26 mouse cellular contexts compared by ENCODE assay signal in the genomic region with DNA sequence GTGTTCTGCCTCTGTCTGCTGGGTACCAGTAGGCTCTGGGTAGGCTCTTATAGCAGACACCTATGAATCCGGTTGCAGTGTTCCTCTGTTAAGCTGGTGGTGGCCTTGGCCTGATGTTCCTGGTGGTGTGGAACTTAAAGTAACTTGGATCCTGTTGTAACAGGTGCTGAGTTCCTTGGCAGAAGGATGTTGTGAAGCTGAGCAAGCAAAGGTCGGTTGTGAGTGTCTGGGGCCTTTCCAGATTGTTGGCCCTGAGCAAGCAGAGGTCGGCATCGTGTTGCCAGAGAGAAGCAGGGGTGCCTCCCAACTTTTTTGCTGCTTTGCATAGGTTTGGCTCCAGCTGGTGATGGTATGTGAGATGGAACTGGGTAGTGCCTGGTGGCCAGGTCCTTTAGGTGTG. TPM values are rescaled to one million over a fixed set of nuclear protein-coding genes. Genes with fewer than 3 reads are reported as not detected.
A peak's percentile ranks its signal among the peaks of the same experiment; 100 is the strongest.
DNase-seq lines count a peak whose midpoint lies in the region; ATAC-seq lines count a peak whose summit lies in the region.
"Had no signal": no experiment of that assay in that cellular context is flagged by ENCODE, and none has a peak within 500 bp of the region (broad histone marks: within the 10 kb centered on the region; RNA-seq: fewer than 3 reads in every experiment).

No protein-coding gene starts in this region.

- peak; percentile 55 for DNase-seq in kidney, adult 9 months
- peak; percentile 27 for DNase-seq in gastrocnemius, postnatal 14 days
- DNase-seq in kidney, postnatal 36 days, result peak; percentile 56 to 61
- no peak for DNase-seq in cerebellum, adult 9-10 months
- DNase-seq: adrenal gland, postnatal 14 days; cerebellum, adult 11 months; cerebellum, adult 9-11 months; heart, adult 11 months; heart, postnatal 4 days; layer of hippocampus, postnatal 36 days; left cerebral cortex, postnatal 4 days; lung, embryonic 14.5 days had no signal

- peaks cover 39% of the 10 kb centered on the region for H3K4me1 ChIP-seq in heart, embryonic 13.5 days
- peaks cover 23% of the 10 kb centered on the region for H3K4me1 ChIP-seq in heart, embryonic 11.5 days (ENCODE audit: control insufficient read depth, insufficient read depth, low read length)
- peaks cover 41% of the 10 kb centered on the region for H3K4me1 ChIP-seq in kidney, embryonic 15.5 days
- peaks cover 31% of the 10 kb centered on the region for H3K4me1 ChIP-seq in liver, embryonic 12.5 days
- H3K4me1 ChIP-seq: midbrain, embryonic 15.5 days had no signal

- no peaks in the 10 kb centered on the region for H3K36me3 ChIP-seq in heart, embryonic 13.5 days
- H3K36me3 ChIP-seq in heart, embryonic 11.5 days (ENCODE audit: control insufficient read depth, insufficient read depth, low read length), result no peaks in the 10 kb centered on the region
- H3K36me3 ChIP-seq in kidney, embryonic 15.5 days, result no peaks in the 10 kb centered on the region
- peaks cover 12% of the 10 kb centered on the region for H3K36me3 ChIP-seq in liver, embryonic 12.5 days
- H3K36me3 ChIP-seq: hindbrain, embryonic 13.5 days; liver, embryonic 15.5 days; midbrain, embryonic 15.5 days; neural tube, embryonic 12.5 days; stomach, embryonic 15.5 days had no signal

- WGBS in heart, embryonic 13.5 days, result 73% methylated on average over 4 of the region's 4 CpGs
- 76% methylated on average over 4 of the region's 4 CpGs for WGBS in heart, embryonic 11.5 days (ENCODE audit: insufficient replicate concordance)
- WGBS in kidney, embryonic 15.5 days, result 52% methylated on average over 4 of the region's 4 CpGs
- 70% methylated on average over 4 of the region's 4 CpGs for WGBS in liver, embryonic 12.5 days (ENCODE audit: insufficient replicate concordance)

- H3K27me3 ChIP-seq in heart, embryonic 13.5 days (replicated peaks), result no peaks in the 10 kb centered on the region
- H3K27me3 ChIP-seq in heart, embryonic 11.5 days (ENCODE audit: control insufficient read depth, insufficient read depth, low read length), result no peaks in the 10 kb centered on the region
- H3K27me3 ChIP-seq in kidney, embryonic 15.5 days, result no peaks in the 10 kb centered on the region
- no peaks in the 10 kb centered on the region for H3K27me3 ChIP-seq in liver, embryonic 12.5 days (replicated peaks)
- H3K27me3 ChIP-seq: forebrain, embryonic 13.5 days; hindbrain, embryonic 13.5 days; liver, embryonic 15.5 days; midbrain, embryonic 15.5 days; neural tube, embryonic 12.5 days; stomach, embryonic 15.5 days had no signal

- no peak overlapping the region for H3K4me3 ChIP-seq in heart, embryonic 13.5 days
- no peak overlapping the region for H3K4me3 ChIP-seq in heart, embryonic 11.5 days (ENCODE audit: low read depth, low read length)
- H3K4me3 ChIP-seq in kidney, embryonic 15.5 days (replicated peaks), result no peak overlapping the region
- H3K4me3 ChIP-seq in liver, embryonic 12.5 days, result no peak overlapping the region
- H3K4me3 ChIP-seq: forebrain, embryonic 13.5 days; heart, embryonic 10.5 days; hindbrain, embryonic 13.5 days; liver, embryonic 15.5 days; midbrain, embryonic 10.5 days; midbrain, embryonic 15.5 days; neural tube, embryonic 12.5 days; stomach, embryonic 15.5 days had no signal

- intact Hi-C loops in gastrocnemius, postnatal 14 days (cut with DNase I; ENCODE audit: low total_unique reads), result no loop called here

- H3K9ac ChIP-seq in heart, embryonic 13.5 days, result peak overlapping the region; percentile 21
- H3K9ac ChIP-seq in heart, embryonic 11.5 days (ENCODE audit: low read depth, low read length), result no peak overlapping the region
- no peak overlapping the region for H3K9ac ChIP-seq in kidney, embryonic 15.5 days
- no peak overlapping the region for H3K9ac ChIP-seq in liver, embryonic 12.5 days
- H3K9ac ChIP-seq: forebrain, embryonic 13.5 days; hindbrain, embryonic 13.5 days; liver, embryonic 15.5 days; lung, embryonic 14.5 days; midbrain, embryonic 15.5 days; neural tube, embryonic 12.5 days; stomach, embryonic 15.5 days had no signal

- no peak for ATAC-seq in heart, embryonic 13.5 days (ENCODE audit: extremely low read depth, insufficient number of reproducible peaks, low FRiP score, low TSS enrichment)
- no peak for ATAC-seq in heart, embryonic 11.5 days (replicated peaks; ENCODE audit: insufficient number of reproducible peaks, low FRiP score, low TSS enrichment)
- no peak for ATAC-seq in kidney, embryonic 15.5 days (replicated peaks; ENCODE audit: low FRiP score)
- ATAC-seq in liver, embryonic 12.5 days, result no peak
- ATAC-seq: CD4-positive, CD25-positive, alpha-beta regulatory T cell, adult 4 months; forebrain, embryonic 13.5 days; intestine, postnatal 0 days; midbrain, embryonic 15.5 days had no signal

- no peaks in the 10 kb centered on the region for H3K9me3 ChIP-seq in heart, embryonic 13.5 days
- H3K9me3 ChIP-seq in heart, embryonic 11.5 days (replicated peaks; ENCODE audit: control insufficient read depth, low read length), result no peaks in the 10 kb centered on the region
- H3K9me3 ChIP-seq in kidney, embryonic 15.5 days (replicated peaks), result no peaks in the 10 kb centered on the region
- H3K9me3 ChIP-seq in liver, embryonic 12.5 days (replicated peaks), result no peaks in the 10 kb centered on the region
- H3K9me3 ChIP-seq: forebrain, embryonic 13.5 days; heart, embryonic 10.5 days; hindbrain, embryonic 13.5 days; liver, embryonic 15.5 days; midbrain, embryonic 10.5 days; midbrain, embryonic 15.5 days; neural tube, embryonic 12.5 days; stomach, embryonic 15.5 days had no signal

- H3K4me2 ChIP-seq in heart, embryonic 13.5 days, result no peak overlapping the region
- no peak overlapping the region for H3K4me2 ChIP-seq in heart, embryonic 11.5 days
- H3K4me2 ChIP-seq in kidney, embryonic 15.5 days, result no peak overlapping the region
- H3K4me2 ChIP-seq in liver, embryonic 12.5 days, result no peak overlapping the region
- H3K4me2 ChIP-seq: forebrain, embryonic 13.5 days; hindbrain, embryonic 13.5 days; liver, embryonic 15.5 days; lung, embryonic 14.5 days; midbrain, embryonic 15.5 days; neural tube, embryonic 12.5 days; stomach, embryonic 15.5 days had no signal

- no peak overlapping the region for H3K27ac ChIP-seq in heart, embryonic 13.5 days (replicated peaks)
- H3K27ac ChIP-seq in heart, embryonic 11.5 days (ENCODE audit: low read depth, low read length), result no peak overlapping the region
- H3K27ac ChIP-seq in kidney, embryonic 15.5 days, result no peak overlapping the region
- H3K27ac ChIP-seq in liver, embryonic 12.5 days, result no peak overlapping the region
- H3K27ac ChIP-seq: forebrain, embryonic 13.5 days; heart, embryonic 10.5 days; hindbrain, embryonic 13.5 days; liver, embryonic 15.5 days; midbrain, embryonic 10.5 days; midbrain, embryonic 15.5 days; neural tube, embryonic 12.5 days; stomach, embryonic 15.5 days had no signal

RNA-seq across cellular contexts. Expression of a gene that starts 21.7 kb away (rescaled TPM):
- 7.0 and 7.1 TPM in 2 replicates for polyA plus RNA-seq in heart, embryonic 13.5 days (2015; fragmentation: Nextera tagmentation; extraction: Ambion mirVana)
- 9.7 and 9.8 TPM in 2 replicates for polyA plus RNA-seq in heart, embryonic 11.5 days (2014; fragmentation: Nextera tagmentation; extraction: Ambion mirVana)
- 10.8 and 13.1 TPM in 2 replicates for polyA plus RNA-seq in kidney, embryonic 15.5 days (2015; fragmentation: Nextera tagmentation; extraction: Ambion mirVana)
- 10 to 100 TPM; 25.7 to 26.9 TPM for total RNA-seq in gastrocnemius, postnatal 14 days (2021)
- polyA plus RNA-seq in liver, embryonic 12.5 days (2016; fragmentation: Nextera tagmentation; extraction: Ambion mirVana), result 11.3 and 12.5 TPM in 2 replicates
